Mouse (Mus musculus) erythroblast, embryonic 14.5 days (primary cell): Measurements from ENCODE around the gene Mrpl20. TPM values are rescaled to one million over a fixed set of nuclear protein-coding genes. Genes with fewer than 3 reads are reported as not detected.
"Not testable (repeated sequence)": the region's sequence is repeated elsewhere in the genome, so short reads cannot be mapped to it uniquely, and the experiment has no call there.

Experiments used
- H3K27me3 ChIP-seq: 2 replicates; pipeline ENCODE4 v1.6.1; 2012; ENCODE audit warnings: inconsistent platforms; ENCODE audit not compliant: control insufficient read depth
- H3K36me3 ChIP-seq: 2 replicates; pipeline ENCODE4 v1.6.1; 2012; ENCODE audit warnings: mild to moderate bottlenecking, inconsistent platforms; ENCODE audit not compliant: control insufficient read depth
- H3K4me1 ChIP-seq: 2 replicates; pipeline ENCODE4 v1.6.1; 2012; ENCODE audit warnings: inconsistent platforms; ENCODE audit not compliant: control insufficient read depth
- H3K4me3 ChIP-seq: replicated peaks from 2 replicates; pipeline ENCODE3; 2012; ENCODE audit warnings: moderate library complexity, mild to moderate bottlenecking, inconsistent platforms
- H3K9me3 ChIP-seq: 2 replicates; pipeline ENCODE4 v1.6.1; 2012; ENCODE audit warnings: low read length, inconsistent platforms, mixed read lengths; ENCODE audit not compliant: control insufficient read depth
- GATA1 ChIP-seq: IDR thresholded peaks from 2 replicates; pipeline ENCODE4 v1.6.1; 2012; ENCODE audit warnings: low read length, inconsistent platforms, mixed read lengths
- TAL1 ChIP-seq: IDR thresholded peaks from 3 replicates; pipeline ENCODE4 v1.6.1; 2012; ENCODE audit warnings: low read length, inconsistent platforms, mixed read lengths
- polyA plus RNA-seq: library from polyadenylated mRNA; stranded (reverse); fragments of >175 nt; gene quantifications from 2 replicates; pipeline ENCODE4 v1.2.3, GENCODE M21; 2012

Mrpl20 gene
- polyA plus RNA-seq, 1 experiment, result 2.3 TPM

DNA sequence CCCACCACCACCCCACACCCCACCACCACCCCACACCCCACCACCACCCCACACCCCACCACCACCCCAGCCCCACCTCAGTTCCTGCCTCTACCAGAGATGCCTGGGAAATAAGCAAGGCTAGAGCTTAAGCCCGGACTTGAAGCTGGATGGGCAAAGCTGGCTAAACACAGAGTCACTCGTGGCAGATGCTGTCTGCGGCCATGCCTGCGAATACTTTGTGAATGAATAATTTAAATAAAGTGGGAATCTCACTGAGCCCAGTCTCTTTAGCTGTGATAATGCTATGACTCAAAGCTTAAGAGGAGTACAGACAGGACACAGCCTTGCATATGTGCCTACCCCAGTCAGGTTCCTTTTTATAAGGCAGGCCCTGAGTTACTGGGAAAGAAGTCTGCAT is 23.2 kb upstream of the Mrpl20 start:
- Histone ChIP-seq H3K4me1 (peaks cover 17% of the 10 kb centered on the region), H3K27me3 (peaks cover 81% of the 10 kb centered on the region)

DNA sequence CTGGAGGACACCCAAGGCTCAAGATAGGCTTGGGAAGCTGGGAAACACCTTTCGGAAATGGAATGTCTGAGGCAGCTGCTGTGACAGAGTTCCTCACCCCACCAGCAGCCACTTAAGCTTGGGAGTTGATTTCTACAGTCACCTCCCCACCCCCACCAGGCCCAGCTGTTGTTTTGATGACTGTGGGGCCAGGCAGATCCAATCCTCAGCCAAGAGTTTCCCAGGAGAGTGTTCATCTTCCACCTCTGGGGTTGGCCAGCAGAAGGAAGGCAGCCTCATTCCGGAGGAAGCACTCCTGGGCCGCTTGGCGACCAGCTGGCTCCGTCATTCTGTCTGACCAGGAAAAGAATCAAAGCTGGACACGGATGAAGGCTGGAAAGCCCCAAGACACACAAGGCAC is 21.8 kb upstream of the Mrpl20 start:
- TF ChIP-seq TAL1, result no peak
- TF ChIP-seq GATA1, result no peak
- Histone ChIP-seq H3K27me3 (peaks cover 71% of the 10 kb centered on the region), H3K4me1 (peaks cover 25% of the 10 kb centered on the region), H3K9me3 (no peaks in the 10 kb centered on the region), H3K36me3 (no peaks in the 10 kb centered on the region), H3K4me3 (no peak overlapping the region)

More for the DNA sequence above, 23.2 kb upstream of the Mrpl20 start:
- no peaks in the 10 kb centered on the region for H3K9me3 ChIP-seq
- H3K4me3 ChIP-seq, result no peak overlapping the region
- H3K36me3 ChIP-seq, result no peaks in the 10 kb centered on the region
- TF ChIP-seq TAL1 (no peak), GATA1 (no peak)

DNA sequence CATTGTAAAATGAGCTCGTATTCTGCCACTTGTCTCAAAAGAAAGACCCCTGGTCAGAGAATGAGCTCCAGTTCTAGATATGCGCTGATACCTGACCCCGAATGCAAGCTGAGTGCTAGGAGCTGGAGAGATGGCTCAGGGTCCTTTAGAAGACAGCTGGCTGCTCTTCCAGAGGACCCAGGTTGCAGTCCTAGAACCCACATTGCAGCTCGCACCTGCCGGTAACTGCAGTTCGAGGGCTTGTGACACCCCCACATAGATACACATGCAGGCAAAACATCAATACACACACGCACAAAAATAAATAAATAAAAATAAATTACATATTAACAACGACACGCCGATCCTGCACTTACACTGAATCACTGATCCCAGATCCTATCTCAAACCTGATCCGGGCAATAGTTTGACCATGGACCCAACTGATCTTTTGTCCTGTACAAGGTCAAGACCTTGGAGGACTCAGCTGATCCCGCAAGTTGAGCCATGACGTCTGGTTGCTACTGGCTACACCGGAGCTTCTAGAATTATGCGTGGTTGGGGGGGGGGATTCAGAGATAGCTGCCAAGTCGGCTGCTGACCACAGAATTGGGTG is 19.1 kb upstream of the Mrpl20 start:
- H3K4me3 ChIP-seq, result peak overlapping the region; percentile 66
- H3K9me3 ChIP-seq, result no peaks in the 10 kb centered on the region
- peaks cover 35% of the 10 kb centered on the region for H3K4me1 ChIP-seq
- TF ChIP-seq GATA1 (no peak), TAL1 (no peak)
- H3K36me3 ChIP-seq, result no peaks in the 10 kb centered on the region
- H3K27me3 ChIP-seq, result peaks cover 55% of the 10 kb centered on the region

DNA sequence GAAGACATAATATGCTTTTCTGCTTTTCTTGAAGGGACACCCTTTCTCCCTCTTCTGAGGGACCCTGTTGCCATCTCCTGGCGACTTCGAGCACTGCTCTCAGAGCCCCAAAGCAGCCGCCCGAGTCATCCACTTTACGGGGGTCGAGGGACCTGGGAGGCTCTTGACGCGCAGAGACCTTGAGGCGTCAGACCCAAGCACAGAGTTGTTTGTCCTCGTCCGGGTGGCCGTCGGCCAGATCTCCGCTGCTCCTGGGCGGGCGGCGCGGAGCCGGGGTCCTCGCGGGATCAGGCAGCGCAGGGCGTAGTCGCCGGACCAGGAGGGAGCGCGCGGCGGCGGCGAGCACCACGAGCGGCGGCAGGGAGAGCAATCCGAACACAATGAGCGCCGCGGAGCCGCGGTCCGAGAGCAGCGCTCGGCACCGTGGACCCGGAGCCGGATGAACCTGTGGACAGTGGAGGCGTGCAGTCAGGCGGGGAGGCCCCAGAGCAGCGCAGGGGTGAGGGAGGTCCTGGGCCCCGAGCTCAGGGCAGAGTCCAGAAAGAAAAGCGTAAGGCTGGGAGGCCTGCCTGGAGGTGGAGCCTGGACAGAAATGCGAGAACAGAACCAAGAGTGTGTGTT is 18.5 kb upstream of the Mrpl20 start:
- TF ChIP-seq TAL1 (no peak), GATA1 (no peak)
- Histone ChIP-seq H3K36me3 (no peaks in the 10 kb centered on the region), H3K9me3 (no peaks in the 10 kb centered on the region; the same call in 1 of the 2 replicates), H3K27me3 (peaks cover 51% of the 10 kb centered on the region), H3K4me1 (peaks cover 42% of the 10 kb centered on the region), H3K4me3 (peak overlapping the region; percentile 66)

DNA sequence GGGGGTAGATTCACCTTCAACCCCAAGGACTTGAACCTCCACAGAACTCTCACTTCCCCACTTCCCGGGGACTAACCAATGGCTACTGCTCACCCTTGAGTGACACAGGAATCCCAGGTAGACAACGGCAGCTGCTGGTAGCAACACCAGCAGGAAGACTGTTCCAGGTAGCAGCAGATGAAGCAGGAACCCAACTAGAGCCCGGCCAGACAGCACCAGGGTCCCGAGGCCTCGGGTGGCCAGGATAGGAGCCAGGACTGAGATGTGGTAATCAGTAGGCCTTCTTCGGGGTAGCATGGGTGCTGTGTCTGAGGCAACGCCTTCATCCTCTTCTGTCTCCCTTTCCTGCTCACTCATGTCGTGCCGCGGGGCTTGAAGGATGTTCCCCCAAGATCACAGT is 17.4 kb upstream of the Mrpl20 start:
- Histone ChIP-seq H3K4me3 (no peak overlapping the region), H3K27me3 (peaks cover 43% of the 10 kb centered on the region), H3K36me3 (no peaks in the 10 kb centered on the region), H3K4me1 (peaks cover 48% of the 10 kb centered on the region), H3K9me3 (no peaks in the 10 kb centered on the region; the same call in 1 of the 2 replicates)
- TF ChIP-seq GATA1 (no peak), TAL1 (no peak)

DNA sequence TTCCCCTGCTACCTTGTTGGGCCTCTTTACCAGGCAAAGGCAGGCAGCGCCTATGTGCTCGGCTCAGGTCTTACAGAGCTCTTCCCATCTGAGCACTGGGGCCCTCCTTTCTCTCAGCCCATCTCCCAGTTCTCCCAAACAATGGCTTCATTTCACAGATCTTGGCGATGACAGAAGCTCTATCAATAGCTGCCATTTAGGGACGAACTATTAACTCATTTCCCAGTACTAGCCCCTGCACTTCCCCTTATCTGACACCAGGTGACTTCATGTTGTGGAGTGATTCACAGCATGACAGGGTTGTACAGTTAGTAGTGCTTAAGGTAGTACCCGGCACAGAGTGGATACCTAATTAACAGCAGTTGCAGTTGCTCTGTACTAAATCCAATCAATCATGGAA is 16.9 kb upstream of the Mrpl20 start, which contains the start of gene Tmem88b:
Tmem88b (minus strand) TSS at position 56 of the 400 bp plus-strand sequence.
- TF ChIP-seq TAL1 (no peak), GATA1 (no peak)
- peaks cover 54% of the 10 kb centered on the region for H3K4me1 ChIP-seq
- H3K4me3 ChIP-seq, result peak within 1 kb of the TSS; percentile 66
- no peaks in the 10 kb centered on the region for H3K36me3 ChIP-seq
- H3K27me3 ChIP-seq, result peaks cover 39% of the 10 kb centered on the region
- no peaks in the 10 kb centered on the region; the same call in 1 of the 2 replicates for H3K9me3 ChIP-seq

DNA sequence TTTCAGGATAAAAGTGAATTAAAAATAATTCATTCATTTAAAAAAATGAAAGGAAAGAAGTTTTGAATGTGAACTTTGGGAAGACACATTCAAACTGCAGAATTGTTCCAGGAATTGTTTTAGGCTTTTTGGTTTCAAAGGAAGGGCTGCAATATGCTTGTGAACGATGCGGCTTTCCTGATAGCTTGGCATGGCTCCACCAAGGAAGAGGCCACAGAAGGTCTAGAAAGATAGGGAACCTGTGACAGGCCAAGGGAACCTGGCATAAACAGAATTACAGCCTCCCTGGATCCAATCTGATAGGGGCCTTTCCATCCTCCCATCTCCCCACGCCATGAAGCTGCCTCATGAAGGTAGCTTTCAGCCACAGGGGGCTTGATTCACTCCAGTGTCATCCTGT is 14.4 kb upstream of the Mrpl20 start:
- Histone ChIP-seq H3K36me3 (no peaks in the 10 kb centered on the region), H3K4me3 (peak overlapping the region; percentile 14), H3K27me3 (peaks cover 28% of the 10 kb centered on the region), H3K4me1 (peaks cover 58% of the 10 kb centered on the region), H3K9me3 (no peaks in the 10 kb centered on the region; the same call in 1 of the 2 replicates)
- TF ChIP-seq TAL1 (peak; percentile 40; the same call in 1 of the 3 replicates), GATA1 (no peak)

DNA sequence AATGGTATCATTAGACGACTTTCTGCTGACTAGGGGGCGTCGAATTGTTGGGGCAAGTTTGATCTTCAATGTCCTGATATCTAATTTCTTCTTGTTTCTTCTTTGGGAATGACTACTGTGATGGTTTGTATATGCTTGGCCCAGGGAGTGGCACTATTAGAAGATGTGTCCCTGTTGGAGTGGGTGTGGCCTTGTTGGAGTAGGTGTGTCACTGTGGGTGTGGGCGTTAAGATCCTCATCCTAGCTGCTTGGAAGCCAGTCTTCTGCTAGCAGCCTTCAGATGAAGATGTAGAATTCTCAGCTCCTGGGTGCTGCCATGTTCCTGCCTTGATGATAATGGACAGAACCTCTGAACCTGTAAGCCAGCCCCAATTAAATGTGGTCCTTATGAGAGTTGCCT is 13.8 kb upstream of the Mrpl20 start:
- H3K9me3 ChIP-seq, H3K4me3 ChIP-seq, H3K36me3 ChIP-seq: not testable (repeated sequence)
- Histone ChIP-seq H3K4me1 (peaks cover 54% of the 10 kb centered on the region), H3K27me3 (peaks cover 26% of the 10 kb centered on the region)

DNA sequence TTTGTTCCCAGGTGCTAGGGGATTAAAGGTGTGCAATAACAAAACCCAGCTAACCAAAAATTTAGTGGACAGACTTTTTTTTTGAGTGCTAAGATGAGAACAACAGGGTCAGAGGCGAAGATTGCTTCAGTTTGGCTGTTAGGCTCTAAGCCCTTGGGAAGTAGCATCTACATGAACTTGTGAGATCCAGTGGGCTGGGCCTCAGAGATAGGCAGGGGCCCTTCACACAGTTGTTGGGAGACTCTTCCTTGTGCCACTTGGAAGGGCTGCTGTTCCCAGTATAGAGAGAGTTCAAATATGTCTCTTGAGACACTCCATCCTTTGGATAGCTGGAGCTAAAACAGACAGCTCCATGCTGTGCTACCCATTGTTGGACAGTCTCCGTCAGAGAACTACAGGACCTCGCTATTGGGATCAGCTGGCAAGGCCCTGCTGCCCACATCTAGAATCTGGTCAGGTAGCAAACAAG is 12.6 kb upstream of the Mrpl20 start, which contains the start of gene Ankrd65:
Ankrd65 (plus strand) TSS at position 419 of the 469 bp plus-strand sequence.
- Histone ChIP-seq H3K27me3 (peaks cover 18% of the 10 kb centered on the region), H3K9me3 (no peaks in the 10 kb centered on the region; the same call in 1 of the 2 replicates), H3K4me1 (peaks cover 42% of the 10 kb centered on the region), H3K36me3 (no peaks in the 10 kb centered on the region), H3K4me3 (no peak within 1 kb of the TSS)
- TF ChIP-seq TAL1 (no peak), GATA1 (no peak)
